Mouse (Mus musculus) inflammation-experienced regulatory T-cells, adult 6 months (primary cell): ENCODE results near the gene Ucn2. TPM values are rescaled to one million over a fixed set of nuclear protein-coding genes. Genes with fewer than 3 reads are reported as not detected.

Experiments
- ATAC-seq: one replicate; pipeline ENCODE4 v1.8.0; 2017
- polyA plus RNA-seq, 3 experiments: library from polyadenylated mRNA; unstranded; fragments of 100-300 nt; shearing (Covaris generic); gene quantifications; one replicate each; pipeline ENCODE4 v1.2.1; 2017

Ucn2 gene
- polyA plus RNA-seq, 3 experiments from 2014 or later: not detected

DNA sequence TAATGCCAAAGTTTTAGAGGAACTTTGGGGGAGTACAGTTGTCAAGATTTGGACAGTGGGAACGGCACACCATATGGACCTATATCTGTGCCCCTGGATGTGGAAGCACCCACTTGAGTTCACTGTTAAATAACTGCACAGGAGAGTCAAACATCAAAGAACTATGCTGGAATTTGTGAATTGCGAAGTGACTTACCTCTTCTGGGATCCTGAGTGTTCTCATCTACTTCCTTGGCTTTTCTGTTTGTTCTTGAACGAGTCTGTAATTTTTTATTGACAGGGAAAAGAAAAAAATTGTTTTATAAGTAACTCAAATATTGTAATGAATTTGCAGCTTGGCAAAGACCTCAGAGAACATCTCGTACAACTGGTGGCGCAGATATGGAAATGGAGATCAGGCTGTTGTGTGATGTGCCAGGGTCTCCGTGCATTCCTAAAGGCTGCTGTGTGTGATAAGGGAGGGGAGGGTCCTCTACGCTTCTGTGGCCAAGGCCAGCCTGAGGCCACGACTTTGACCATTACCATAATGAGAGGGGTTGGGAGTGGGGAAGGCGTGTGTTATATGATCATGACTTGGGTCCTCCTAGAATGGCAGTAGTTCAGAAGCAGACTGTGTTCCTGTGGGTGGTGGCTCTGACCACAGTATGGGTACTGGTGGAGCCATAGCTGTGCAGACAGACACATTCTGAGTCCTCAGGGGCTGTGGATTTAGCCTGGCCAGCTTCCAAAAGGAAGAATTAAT lies 7.0 kb downstream of the Ucn2 start:
- no peak for ATAC-seq

DNA sequence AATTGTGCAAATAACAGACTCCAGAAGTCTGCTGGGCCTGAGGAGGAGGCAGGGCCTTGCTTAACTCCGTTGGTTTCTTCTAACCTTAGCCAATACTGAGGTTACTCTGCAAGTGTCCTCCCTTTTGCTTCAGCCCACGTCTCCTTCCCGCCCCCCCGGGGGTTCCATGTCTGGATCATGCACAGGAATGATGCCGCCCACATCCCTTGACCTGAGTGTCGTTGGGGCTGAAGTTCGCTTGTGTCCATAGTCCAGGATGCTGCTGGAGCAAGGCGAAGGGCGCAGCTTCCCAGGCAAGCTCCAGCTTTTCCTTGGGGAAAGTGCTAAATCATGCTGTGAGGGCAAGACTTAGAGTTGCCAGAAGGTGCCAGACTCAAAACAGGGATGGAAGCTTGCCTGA lies 10.6 kb downstream of the Ucn2 start:
- no peak for ATAC-seq

DNA sequence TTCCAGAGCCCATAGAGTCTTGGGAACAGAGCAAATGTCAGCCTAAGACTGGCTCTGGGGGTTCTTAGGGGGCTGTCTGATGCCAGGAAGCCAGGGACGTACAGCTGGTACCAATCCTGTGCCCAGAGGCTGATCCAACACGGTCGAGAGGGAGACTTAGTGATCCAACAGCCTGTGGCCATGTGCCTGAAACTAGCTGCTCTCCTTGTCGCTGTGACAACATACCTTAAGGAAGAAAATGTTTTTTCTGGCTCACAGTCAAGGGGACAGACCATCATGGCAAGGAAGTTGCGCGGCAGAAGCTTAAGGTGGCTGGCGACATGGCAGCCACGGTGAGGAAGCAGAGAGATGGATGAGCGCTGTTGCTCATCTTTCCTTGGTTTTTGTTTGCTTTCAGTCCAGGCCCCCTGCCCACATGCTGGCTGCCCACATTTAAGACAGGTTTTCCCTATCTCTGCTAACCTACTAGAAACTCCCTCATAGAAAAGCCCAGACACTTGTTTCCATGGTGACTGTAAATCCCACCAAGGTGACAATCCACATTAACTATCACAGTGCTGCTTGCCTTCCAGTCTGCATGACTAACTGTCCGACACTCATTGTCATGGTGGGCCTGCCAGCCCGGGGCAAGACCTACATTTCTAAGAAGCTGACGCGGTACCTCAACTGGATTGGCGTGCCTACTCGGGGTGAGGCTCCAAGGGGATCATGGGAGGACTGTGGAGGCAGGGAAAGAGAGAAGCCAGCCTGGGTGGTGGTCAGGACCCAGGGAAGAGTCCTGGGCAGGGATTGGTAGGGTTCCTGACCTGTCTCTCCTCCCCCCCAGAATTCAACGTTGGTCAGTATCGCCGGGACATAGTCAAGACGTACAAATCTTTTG lies 12.7 kb downstream of the Ucn2 start:
- ATAC-seq: no peak

DNA sequence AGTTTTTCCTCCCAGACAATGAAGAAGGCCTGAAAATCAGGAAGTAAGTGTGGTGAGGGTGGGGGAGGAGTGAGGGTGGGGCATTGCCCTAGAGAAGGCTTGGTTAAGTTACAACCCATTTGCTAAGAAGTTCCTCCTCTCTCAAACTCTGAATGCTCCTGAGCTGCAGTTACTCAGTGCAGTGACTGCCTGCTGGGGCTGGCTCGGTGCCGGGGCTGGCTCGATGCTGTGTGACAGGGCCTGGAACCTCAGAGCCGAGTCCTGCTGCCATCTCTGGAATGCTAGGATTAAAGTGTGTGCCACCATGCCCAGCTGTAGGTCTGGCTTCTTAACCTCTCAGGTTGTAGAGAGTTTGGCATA lies 13.3 kb downstream of the Ucn2 start:
- ATAC-seq: no peak

DNA sequence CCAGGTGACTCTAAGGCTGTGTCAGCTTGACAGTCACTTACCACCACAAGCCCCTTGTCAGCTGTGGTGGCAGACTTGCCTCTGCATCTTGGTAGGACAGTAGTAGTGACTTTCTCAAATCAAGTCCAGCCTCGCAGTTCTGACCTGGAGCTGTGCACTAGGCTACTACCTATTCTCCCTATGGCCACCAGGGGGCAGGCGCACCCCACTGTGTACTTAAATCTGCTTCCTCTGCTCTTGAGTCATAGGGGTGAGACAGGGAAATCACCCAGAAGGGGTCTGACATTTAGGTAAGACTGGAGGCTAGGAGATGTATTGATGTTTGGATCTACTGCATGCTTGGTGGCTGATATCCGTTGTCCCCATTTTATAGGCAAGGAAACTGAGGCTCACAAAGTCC lies 14.9 kb downstream of the Ucn2 start:
- peak; percentile 73 for ATAC-seq

DNA sequence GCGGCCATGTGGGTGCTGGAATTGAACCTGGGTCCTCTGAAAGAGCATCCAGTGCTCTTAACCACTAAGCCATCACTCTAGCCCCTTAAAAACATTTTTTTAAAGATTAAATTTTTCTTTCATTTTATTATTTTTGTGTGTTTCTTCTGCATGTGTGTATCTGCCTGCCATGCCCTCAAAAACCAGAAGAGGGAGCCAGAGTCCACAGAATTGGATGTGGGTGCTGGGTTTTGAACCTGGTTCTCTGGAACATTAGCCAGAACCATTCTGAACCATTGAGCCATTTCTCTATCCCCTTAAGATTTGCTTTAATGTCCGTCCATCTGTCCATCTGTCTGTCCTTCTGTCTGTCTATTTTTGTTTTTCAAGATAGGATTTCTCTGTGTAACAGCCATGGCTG lies 17.4 kb downstream of the Ucn2 start:
- ATAC-seq: no peak

DNA sequence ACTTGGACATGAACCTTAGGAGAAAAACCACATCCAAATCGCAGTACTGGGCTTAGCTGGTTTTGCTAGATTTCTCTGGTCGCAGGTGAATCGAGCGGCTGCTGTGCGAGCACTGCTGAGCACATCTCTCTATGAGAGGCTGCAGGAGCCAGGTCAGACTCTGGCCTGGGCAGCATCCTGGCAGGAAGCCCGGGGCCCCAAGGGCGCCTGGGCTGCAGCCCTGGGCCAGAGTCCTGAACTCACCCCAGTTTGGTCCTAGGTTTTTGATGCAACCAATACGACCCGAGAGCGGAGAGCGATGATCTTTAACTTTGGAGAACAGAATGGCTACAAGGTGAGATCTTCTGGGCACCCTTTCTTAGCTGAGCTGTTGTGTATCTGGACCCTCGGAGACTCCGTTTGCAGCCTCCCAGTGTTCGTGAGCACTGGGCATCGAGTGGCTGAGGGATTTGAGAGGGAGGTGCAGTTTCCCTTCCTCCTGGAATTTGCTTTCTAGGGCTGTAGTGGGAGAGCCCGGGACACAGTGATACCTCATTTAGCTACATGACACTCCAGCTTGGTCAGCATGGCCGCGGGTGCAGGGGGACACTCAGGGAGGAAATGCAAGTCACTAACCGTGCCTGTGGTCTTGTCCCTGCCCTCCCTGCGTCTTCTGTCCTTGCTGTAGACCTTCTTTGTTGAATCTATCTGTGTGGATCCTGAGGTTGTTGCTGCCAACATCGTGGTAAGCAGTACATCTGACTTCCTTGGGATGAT lies 21.4 kb downstream of the Ucn2 start:
- ATAC-seq: no peak

DNA sequence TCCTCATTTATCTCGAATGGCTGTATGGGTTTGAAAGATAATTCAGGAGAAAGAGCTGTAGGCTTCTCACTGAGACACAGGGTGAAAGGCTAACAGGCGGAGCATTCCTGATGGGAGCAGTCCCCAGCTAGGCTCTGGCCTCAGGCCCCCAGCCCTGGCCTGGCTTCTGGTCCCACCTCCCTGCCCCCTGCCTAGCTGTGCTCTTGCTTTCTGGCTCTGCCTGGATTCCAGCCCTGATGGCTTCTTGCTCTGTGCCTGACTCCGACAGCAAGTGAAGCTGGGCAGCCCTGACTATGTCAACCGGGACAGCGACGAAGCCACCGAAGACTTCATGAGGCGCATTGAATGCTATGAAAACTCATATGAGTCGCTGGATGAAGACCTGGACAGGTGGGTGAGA lies 22.3 kb downstream of the Ucn2 start:
- no peak for ATAC-seq

DNA sequence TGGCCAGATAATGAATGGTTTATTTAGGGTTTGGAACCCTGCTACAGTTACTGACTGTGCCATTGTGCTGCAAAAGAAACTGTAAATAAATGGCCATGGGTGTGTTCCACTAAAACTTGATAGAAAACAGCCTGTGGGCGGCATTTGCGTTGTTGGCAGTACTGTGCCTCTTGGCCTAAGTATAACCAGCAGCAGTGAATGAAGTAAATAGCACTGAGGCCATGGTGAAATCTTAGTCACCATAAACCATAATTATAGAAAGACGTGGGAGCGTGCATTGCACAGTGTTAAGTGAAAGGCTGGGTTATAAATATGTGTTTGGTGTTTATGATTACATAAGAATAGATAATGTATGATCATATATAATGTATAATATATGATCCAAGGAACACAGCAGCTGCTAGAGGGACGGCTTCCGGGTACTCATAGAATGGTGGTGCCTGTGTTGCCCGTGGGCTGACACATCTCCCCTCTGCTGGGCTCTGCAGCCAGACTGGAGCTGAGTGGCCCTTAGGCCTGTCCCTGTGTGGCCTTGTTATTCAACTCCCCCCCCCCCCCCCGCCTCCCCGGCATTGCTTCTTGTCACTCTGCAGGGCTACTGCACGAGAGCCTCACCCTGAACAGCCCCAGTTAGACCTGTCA lies 23.3 kb downstream of the Ucn2 start:
- no peak for ATAC-seq

DNA sequence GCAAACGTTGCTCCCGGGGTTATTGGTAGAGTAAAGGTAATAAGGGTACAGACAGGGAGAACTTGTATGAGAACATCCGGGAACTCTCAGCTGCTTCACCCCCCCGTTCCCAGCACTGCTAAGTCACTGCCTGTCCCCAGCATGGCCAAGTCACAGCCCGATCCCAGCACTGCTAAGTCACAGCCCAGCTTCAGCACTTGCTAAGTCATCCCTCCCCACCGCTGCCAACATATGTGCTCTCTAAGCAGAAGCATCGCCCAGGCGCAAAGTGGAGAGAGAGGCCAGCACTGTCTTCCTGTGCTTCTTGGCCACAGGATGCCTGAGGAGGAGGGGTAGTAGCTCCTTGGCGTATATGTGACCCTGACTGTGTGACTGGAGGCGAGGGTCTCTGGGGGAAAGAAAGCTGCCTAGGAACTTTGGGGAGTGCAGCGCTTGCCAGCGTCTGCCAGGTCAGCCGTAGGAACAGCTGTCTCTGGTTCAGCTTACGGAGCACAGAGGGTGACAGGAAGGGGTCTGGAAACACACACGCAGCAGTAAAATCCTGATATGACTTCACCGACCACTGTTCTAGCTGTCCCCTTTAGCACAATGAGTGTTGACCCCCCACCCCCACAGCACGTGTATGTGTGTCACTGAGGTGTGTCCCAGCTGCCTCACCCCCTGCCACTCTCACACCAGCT lies 24.0 kb downstream of the Ucn2 start:
- ATAC-seq: no peak

DNA sequence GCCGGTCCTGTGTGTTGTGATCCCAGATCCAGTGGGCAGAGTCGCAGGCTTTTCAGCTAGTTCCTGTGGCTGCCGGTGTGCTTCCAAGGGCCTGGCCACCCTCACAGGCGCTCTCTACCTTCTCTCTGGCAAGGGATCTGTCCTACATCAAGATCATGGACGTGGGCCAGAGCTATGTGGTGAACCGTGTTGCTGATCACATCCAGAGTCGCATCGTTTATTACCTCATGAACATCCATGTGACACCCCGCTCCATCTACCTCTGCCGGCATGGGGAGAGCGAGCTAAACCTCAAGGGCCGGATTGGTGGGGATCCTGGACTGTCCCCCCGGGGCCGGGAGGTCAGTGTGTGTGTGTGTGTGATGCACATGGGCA lies 24.5 kb downstream of the Ucn2 start:
- no peak for ATAC-seq

DNA sequence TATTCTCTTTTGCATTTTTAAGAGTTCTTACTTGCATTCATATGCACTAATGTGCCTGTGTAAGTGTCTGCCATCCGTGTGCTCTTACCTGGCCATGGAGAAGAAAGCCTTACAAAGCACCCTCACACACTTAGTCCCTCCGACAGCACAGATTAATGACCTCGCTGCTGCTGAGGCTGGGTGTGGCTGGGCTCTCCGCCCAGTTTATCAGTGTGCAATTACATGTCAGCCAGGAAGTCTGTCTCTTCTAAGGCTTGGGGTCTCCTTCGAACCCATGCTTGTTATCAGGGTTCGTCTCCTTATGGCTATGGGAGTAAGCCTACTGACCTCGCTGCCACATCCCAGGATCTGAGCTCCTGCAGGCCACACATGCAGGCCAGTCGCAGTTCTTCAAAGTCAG lies 29.6 kb downstream of the Ucn2 start:
- no peak for ATAC-seq

DNA sequence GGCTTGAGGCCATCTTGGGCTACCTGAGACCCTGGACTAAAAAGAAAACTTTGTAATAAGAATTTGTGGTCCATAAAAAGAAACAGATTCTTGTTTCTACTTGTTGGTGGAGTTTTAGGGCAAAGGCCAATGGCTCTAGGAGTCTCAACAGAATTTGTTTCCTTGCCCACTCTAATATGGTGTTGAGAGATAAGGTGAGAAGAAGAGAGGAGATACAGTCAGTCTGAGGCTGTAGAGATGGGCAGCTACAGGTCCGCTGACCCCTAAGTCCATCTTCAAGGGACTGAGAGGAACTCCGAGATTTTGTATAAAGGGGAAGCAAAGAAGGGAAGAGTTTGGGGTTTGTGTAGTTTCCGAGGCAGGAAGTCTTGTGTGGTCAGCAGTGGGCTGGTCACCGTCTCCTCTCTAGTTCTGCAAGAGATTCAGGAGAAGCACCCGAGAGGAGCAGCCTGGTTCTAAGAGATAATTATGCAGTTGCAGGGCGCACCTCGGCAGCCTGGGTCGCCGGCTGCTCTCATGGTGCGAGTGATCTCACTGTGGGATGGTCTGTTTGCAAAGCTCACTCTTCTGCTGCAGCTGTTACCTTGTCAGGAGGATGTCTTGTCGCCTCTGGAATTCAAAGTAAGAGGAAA lies 31.3 kb downstream of the Ucn2 start:
- no peak for ATAC-seq

DNA sequence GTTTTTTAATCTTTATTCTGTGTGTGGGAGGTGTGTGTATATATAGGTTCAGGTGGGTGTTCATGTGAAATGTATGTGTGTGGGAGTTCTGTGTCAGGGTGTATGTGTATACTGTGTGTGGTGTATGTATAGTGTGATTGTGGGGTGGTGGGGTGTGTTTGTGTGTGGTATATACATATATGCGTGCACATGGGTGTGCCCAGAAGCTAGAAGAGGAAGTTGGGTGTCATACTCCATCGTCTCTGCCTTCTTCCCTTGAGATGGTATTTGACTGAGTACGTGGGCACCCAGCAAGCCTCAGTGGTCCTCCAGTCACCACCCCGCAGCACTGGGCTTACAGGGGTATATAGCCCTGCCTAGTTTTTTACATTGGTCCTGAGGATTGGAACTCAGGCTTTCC lies 35.6 kb downstream of the Ucn2 start:
- ATAC-seq: no peak

DNA sequence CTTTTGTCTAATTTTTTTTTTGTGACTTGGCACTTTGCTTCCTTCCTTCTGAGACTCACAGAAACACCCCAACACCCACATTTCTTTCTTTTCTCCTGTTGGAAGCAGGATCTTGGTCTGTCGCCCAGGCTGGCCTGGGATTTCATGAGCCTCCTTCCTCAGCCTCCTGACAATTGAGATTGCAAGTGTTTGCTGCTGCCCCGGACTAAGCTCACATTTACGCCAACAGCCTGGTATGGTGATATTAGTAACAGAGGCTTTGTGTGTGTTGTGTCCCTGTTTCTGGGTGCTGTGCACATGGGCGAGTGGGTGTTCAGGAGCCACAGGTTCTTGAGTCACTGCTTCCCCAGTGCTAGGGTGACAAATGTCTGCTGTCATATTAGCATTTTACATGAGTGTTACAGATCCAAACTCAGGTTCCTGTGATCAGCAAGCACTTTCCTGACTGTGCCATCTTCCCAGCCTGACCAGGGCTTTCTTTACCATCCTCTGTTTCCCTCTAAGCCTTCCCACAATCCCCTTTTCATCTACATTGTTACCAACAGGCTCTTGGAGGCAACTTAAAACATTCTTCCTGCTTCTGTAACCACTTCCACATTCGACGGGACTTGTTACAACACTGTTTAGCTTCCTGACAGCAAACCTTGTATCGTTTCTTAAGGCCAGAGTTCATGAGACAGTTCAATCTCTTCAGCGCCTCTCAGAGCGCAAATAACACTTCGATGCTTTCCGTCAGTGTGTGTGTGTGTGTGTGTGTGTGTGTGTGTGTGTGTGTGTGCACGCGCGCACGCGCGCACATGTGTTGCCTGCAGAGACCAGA lies 37.3 kb downstream of the Ucn2 start:
- ATAC-seq: no peak

DNA sequence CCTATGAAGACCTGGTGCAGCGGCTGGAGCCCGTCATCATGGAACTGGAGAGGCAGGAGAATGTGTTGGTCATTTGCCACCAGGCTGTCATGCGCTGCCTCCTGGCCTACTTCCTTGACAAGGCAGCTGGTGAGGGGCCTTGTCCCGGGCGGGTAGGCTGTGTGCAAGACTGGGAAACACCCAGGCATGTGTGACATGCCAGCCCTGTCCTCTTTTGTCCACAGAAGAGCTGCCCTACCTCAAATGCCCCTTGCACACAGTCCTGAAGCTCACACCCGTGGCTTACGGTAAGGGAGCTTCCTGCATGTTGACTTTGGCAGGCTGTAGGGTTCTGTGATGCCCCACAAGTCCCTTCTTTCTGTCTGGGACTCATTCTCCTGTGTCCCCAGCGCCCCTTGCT lies 41.7 kb downstream of the Ucn2 start:
- no peak for ATAC-seq

DNA sequence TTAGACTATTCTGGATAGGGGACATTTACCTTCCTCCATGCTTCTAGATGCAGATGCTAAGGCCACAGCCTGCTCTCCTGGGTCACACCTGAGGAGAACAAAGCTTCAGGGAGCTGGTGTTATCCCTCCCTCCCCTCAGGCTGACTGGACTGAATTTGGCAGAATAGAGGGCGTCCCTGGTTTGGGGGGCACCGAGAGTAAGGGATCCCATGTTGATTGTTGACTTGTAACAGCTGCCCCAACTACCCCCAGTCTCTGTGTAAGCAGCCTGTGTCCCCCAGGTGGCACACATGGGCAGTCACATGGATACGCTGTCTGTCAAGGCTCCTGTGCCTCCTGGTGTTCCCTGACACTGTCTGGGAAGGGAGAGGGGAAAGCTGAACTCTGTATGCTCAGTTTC lies 42.6 kb downstream of the Ucn2 start:
- no peak for ATAC-seq

DNA sequence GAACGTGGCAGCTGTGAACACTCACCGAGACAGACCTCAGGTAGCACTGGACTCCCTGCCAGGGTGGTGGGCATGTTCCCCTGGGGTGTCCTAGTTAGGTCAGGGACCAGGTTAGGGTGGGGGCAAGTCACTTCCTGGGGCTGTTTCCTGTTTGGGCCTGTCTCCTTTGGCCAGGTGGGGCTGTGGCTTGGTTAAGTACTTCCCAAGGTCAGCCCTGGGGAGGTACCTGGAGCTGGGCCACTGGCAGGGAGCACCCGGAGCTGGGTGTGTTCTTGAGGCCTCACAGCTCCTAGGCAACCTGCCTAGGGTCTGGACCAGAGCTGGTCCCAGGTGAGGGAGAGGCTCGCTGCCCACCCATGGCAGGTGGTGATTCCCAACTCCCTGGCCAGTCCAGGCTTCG lies 43.1 kb downstream of the Ucn2 start:
- no peak for ATAC-seq

DNA sequence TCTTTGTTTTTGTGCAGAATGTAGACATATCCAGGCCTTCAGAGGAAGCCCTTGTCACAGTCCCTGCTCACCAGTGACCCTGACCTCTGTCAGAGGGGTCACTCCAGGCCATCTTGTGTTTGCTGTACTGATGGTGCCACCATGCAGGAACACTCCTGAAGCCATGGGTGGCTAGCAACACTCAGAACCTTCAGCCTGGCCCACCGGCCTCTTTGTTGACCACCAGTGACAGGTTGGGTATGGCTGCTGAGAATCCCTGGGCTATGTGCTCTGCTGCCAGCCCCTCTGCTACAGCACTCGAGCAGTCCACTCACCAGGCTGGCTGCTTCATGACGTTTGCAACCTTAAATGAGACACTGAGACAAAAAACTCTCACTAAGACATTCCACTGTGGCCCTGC lies 44.5 kb downstream of the Ucn2 start:
- ATAC-seq: no peak

DNA sequence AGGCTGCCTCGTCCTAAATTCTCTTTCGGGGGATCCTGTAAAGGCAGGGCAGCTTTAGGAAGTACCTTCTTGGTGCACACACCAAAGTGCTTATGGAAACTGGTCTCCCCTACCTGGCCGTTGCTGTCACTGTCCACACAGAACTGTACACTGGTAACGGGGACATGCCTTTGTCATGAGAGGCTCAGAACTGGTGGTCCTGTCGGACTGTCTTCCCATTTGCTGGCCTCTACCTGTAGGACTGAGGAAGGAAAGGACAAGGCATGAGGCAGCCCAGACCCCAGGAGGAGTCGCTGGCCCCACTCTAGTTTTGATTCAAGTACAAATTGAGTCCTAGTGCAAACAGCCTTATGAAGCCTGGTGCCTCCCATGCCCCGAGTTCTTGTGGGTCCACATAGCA lies 45.2 kb downstream of the Ucn2 start:
- no peak for ATAC-seq

DNA sequence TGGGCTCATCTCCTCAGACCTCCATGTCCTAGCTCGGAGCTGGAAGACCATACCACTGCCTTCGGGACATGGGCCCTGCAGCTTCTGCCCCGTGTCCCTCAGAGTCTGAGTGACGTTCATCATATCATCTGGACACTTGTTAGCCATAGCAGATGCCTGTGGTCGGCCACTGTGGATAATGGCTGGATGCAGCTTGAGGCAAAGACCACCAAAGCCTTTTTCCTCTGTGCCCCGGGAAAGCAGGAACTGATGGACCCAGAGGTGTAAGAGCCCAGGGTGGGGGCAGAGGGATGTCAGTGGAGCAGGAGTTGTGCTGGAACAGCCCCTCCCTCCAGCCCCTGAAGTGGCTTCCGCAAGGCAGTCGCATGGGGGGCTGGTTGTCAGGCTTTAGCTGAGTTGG lies 45.9 kb downstream of the Ucn2 start:
- no peak for ATAC-seq
